Mouse (Mus musculus) gastrocnemius, postnatal 4 days (tissue): ENCODE data around the gene Dnaaf2. TPM values are rescaled to one million over a fixed set of nuclear protein-coding genes. Genes with fewer than 3 reads are reported as not detected.

Experiments used
- DNase-seq, 2 experiments: peaks; one replicate each; pipeline ENCODE4 v3.0.0; 2021 to 2022; ENCODE audit warnings: low spot score in 2 of 2, mixed read lengths in 2 of 2
- long read RNA-seq, 2 experiments: library from polyadenylated mRNA; stranded (forward); transcript quantifications; one replicate each; pipeline ENCODE4 v2.0.0; 2021
- total RNA-seq, 2 experiments: library from RNA; stranded (reverse); gene quantifications; 2 replicates each; pipeline ENCODE4 v1.2.3; 2021

The Dnaaf2 gene
- 1 to 10 TPM; 1.4 to 1.7 TPM for total RNA-seq
- long read RNA-seq, experiment 1, transcript Dnaaf2-201 (3 exons, 3,390 nt), result major isoform, 15 of 15 reads
- long read RNA-seq, experiment 1, partial matches to known transcripts, result 0 of 15 reads
- long read RNA-seq, experiment 1, other reads (novel, unspliced or antisense), result 0 of 15 reads
- long read RNA-seq, experiment 2, transcript Dnaaf2-201 (3 exons, 3,390 nt), result major isoform, 14 of 15 reads
- long read RNA-seq, experiment 2, partial matches to known transcripts, result 0 of 15 reads
- long read RNA-seq, experiment 2, other reads (novel, unspliced or antisense), result 1 of 15 reads

DNA sequence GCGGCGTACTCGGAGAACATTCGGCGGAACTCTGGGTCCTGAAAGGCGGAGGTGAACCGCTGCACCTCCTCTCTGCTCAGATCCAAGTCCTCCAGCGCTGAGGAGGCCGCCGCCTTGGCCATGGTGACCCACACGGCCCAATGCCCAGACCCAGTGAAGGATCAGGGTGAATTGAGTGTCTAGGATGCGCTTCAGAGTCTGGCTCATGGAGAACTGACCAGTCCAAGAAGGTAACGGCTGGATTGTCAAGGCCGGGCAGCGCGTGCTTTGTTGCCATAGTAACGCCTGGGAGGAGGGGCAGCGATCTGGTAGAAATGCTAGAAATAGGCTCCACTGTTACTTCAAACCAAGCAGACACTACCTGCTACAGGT is at the start of gene Dnaaf2:
Gene Dnaaf2, minus strand, starts transcription at position 266 of the 372 bp plus-strand sequence.
- DNase-seq, result peak; percentile 32 to 69

DNA sequence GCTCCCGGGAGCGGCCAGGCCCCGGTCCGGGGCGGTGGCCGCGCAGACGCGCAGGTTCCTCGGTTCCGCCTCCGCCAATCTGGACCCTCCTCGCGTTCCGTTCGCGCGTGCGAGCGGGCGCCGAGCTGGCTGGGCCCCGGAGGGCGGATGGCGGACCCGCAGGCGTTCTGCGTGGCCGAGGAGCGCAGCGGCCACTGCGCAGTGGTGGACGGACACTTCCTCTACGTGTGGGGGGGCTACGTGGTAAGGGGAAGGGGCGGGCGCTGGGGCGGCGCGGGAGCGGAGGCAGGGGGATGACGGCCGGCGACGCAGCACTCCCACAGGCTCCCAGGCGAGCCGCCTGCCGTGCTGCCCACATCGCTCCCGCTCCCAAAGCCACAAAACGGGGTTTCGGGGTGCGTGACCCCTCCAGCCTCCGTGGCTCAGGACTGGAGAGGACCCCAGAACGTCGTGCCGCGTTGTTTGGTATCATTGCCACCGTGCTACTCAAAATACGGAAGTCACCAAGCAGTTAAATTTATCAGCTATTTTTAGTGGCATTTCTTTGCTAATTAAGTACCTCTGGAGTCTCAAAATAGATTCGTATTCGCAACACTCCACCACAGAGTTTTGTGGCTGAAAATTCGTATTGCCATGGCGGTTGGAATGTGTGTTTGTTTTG is 43.7 kb upstream of the Dnaaf2 start:
- peak; percentile 45 to 75 for DNase-seq

DNA sequence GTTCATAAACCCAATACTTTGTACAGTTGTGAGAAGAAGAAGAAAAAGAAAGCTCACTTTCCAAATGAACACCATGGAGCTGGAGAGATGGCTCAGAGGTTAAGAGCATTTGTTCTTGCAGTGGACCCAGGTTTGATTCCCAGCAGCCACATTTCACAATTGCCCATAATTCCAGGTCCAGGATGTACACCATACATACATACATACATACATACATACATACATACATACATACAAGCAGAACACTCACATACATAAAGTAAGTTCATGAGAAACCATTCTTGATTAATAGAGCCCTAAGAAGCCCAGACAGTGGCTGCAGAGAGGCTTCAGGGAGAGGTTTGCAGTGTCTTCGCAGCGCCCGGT is 43.2 kb upstream of the Dnaaf2 start:
- no peak for DNase-seq

DNA sequence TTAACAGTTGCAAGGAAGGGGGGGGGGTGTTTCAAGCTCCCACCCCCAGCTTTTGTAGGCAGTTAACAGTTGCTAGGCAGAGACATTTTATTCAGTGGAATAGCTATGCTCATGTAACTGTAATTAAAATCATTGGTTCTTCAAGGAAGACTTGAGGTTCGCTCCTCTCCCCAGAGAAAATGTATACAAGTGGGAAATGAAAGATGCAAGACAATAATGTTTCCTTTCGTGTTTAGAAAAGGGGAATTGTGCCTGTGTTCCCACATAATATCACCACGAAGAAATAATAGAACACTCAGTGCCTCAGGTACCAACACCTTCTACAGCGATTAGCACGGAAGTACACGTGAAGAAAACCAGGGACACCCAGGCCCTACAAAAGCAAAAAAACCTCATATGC is 42.6 kb upstream of the Dnaaf2 start, which contains the start of gene Klhdc1:
Gene Klhdc1, plus strand, starts transcription at position 301 of the 400 bp plus-strand sequence.
- DNase-seq, result no peak

DNA sequence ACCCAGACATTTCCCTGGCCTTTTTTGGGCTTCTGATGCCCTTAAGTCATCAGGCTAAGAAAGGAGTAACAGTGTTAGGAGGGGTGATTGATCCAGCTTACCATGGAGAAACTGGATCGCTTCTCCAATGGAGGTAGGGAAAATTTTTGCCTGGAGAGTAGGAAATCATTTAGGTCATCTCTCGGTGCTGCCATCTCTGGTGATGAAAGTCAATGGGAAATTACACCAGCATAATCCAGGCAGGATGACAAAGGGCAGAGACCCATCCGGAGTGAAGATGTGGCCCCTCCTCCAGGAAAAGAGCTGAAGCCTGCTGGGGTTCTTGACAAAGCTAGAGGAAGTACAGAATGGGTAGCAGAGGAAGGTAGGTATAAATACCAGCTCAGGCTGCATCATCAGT is 40.1 kb upstream of the Dnaaf2 start:
- no peak for DNase-seq

DNA sequence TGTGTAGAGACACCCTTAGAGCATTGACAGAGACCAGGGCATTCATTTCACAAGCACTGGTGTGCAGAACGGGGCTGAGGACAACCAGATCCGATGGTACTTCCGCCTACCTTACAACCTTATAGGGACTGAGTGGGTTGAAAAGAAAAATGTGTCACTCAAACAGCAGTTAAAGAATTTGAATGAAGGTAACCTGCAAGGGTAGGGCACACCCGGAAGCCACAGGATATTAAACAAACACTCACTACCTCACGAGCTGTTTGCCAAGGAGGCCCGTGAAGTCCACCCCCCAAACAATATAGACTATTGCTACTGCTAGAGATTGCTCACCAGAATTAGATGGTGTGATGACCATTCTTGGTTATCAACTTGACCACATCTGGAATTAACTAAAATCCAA is 37.6 kb upstream of the Dnaaf2 start:
- no peak for DNase-seq

DNA sequence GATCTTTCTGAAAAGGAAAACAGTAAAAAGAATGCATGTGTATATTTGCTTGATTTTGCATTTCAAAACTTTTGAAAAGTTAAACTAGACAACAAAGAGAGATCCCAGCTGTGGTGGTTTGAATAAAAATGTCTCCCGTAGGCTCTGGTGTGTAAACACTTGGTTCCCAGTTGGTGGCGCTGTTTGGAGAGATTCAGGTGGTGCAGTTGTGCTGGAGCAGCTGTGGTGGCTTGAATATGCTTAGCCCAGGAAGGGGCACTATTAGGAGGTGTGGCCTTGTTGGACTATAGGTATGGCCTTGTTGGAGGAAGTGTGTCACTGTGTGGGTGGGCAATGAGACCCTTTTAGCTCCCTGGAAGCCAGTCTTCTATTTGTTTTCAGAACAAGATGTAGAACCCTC is 31.0 kb upstream of the Dnaaf2 start:
- no peak for DNase-seq

DNA sequence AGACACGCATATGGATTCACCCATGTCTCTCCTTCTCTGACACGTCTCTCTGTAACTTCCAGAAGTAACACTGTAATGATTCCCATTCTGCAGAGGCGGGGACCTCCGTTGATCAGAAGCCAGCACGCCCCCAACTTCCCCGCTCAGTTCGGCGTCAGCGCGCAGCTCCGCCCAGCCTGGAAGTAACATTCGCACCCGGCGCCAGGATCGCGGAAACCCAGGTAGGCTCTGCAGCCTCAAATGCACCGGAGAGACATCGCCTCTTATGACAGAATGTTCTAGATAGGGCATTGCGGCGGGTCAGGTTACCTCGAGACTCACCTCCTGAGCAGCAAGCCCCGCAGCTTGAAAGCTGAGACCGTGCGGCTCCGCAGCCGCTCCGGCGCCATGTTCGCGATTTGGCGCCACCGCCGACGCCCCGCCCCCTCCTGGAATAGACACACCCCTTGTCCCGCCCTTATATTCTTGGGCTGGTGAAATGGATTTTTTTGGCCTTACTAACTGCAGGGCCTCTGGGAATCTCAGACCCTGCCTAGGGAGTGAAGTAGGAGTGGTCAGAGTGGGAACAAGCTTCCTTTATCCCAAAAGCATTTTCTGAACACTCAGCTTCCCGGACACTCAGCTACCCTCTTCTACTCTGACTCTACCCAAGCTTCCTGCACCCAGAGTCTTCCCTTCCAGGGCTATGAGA is 29.7 kb upstream of the Dnaaf2 start, which contains the start of gene Pole2:
Gene Pole2, minus strand, starts transcription at position 420 of the 691 bp plus-strand sequence.
- peak; percentile 88 to 92 for DNase-seq

DNA sequence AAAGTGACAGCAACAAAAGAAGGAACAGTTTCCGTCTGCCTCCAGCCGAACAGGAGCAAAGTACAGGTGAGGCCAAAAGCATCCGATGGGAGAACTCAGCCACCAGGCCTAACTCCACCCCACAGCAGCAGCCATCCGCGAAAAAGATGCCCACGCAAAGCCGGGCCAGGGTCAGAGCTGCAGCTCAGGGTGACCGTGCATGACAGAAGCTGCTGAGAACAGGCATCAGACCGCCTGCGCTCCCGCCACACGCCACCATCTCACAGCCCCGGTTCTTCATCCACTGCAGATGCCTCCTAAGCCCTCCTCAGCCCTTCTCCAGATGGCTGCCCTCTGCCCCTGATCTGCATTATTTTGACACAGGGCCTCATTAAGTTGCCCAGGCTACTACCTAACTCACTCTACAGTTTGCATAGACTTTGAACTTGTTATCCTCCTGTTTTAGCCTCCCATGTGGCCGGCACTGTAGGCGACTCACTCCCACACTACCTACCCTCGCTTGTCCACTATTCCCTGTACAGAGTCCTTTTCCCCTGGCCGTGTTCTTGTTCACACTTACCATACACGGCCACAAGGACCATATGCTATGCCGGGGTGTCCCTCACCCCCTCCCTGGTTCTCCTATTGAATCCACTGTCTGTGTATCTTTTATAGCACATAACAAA is 22.5 kb upstream of the Dnaaf2 start:
- DNase-seq, result no peak

DNA sequence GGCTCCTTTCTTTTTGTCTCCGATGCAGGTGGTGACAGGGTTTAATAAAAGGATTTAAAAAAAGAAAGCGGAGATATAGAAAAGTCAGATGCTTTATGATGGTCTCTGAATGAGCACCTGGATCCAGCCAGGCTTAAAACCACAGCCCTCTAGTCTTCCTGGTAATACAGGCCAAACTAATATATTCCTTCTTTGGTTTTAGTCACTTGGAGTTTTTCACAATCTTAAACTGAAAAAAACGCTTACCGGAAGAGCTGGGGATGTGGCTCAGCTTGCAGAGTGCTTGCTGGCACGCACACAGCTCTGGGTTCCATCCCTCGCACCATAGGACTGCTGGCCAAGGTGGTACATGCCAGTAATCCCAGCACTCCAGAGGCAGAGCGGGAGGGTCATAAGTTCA is 18.4 kb upstream of the Dnaaf2 start:
- no peak for DNase-seq

DNA sequence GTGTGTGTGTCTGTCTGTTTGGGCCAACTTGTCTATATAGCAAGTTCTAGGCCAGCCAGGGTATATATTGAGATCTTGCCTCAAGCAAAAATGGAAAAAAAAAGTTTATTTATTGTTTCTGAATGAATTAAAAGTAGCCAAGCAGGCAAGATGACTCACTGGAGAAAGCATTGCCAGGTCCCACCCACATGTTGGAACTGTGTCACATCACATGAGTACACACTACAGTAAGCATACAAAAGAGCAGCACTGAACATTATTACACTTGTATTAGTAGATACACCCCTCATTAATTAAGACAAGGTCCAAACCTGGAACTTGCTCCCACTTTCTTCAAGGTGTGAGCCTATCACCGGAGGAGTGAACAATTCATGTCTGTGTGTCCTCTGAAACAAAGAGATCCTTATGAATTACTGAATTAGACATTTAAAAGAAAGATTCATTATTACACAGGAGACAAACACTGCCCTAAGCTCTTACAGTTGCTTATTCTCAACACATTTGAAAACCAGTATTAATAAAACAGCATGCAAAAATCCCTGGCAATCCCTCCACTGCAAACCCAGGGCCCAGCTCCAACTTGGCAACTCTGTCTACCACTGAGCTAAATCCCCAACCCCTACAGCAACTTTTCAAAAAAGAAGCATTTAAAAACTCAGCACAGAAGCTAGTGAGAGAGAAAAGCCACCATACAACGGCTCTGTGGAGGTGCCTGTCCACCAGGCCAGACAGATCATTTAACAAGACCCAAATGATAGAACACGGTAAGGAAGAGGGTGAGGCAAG is 17.0 kb upstream of the Dnaaf2 start:
- DNase-seq, result peak in 1 of 2 experiments; percentile 37

DNA sequence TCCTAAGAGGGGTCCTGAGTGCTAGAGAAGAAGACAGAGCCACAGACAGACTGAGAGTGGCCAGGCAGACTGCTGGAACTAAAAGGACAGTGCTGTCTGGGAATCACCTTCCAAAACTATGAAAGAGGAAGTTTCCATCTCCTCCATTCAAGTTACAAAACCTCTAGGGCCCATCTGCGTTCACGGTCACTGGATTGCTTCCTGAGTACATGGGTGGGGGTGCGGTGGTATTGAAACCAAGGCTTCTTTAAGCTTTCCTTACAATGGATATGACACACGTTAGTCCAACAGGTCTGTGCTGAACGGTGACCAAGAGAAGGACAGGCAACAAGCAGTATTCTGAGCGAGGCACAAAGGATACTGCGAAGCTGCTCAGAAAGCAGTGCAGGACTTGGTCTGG is 16.2 kb upstream of the Dnaaf2 start:
- no peak for DNase-seq

DNA sequence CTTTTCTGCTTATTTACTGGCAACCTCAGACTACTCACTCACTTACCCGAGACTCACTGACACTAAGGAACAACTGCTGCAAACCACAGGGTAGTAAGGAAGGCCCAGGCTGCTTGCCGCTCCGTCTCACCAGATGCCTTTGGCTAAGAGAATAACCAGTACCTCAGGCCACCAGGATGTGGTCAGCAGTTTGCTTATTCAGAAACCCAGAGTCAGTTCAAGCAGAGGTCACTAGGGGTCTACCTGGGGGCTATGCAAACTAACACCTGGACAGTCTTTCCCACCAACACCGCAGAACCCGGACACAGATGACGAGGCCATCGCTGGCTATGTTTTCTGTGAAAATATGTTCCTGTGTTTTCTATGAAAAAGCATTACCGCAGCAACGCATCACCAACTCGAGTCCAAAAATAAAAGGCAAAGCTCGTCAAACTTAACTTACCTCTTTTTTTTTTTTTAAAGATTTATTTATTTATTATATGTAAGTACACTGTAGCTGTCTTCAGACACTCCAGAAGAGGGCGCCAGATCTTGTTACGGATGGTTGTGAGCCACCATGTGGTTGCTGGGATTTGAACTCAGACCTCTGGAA is 15.1 kb upstream of the Dnaaf2 start:
- no peak for DNase-seq

DNA sequence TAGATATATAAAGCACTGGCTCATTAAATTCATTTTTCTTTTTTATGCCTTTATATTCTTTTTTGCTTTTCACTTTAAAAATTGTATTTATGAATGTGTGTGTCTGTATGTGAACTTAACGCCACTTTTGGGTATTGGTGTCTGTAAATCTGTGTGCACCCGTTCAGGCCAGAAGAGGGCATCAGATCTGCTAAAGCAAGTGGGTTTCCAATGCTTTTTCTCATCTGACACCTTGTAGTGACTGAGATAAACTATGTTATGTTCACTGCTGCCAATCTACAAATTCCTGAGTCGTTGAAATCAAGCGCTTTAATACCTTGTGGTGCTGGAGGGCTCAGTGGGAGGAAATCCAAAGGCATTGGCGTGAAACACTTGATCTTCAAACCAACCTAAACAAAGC is 12.8 kb upstream of the Dnaaf2 start:
- DNase-seq, result no peak

DNA sequence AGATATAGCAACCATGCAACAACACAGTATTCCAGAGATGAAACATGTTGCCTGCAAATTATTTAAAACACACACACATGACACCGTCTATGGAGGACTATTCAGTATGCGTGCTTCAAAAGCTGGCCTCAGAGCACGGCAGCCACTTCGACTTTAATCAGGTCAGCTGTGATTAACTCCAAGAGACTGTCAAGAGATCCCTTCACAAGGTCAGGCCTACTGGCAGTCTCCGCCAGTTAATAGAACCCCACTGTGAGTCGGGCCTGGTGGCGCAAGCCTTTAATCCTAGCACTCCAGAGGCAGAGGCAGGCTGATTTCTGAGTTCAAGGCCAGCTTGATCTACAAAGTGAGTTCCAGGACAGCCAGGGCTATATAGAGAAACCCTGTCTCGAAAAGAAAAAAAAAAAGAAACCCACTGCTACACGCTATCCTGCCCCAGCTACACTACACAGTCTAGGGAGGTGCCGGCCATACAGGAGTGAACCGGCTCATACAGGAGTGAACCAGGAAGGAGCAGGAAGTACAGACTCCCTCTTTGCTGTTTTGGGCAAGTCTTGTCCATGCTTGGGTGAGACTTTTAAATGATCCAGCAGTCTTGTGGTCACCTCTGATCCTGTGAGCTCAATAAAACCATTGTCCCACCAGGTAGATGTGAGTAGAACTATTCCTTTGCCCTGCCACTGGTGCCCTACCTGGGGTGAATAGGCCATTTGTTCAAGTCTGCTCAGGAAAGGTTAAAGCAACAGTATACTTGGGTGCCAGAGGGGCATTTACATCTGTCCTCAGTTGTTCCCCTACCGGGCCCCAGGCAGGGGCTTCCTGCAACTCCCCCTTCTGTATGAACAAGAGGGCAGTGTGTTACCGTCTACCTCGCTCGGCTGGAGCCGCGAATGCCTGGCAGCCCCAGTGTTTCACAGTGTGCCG is 12.1 kb upstream of the Dnaaf2 start:
- no peak for DNase-seq

DNA sequence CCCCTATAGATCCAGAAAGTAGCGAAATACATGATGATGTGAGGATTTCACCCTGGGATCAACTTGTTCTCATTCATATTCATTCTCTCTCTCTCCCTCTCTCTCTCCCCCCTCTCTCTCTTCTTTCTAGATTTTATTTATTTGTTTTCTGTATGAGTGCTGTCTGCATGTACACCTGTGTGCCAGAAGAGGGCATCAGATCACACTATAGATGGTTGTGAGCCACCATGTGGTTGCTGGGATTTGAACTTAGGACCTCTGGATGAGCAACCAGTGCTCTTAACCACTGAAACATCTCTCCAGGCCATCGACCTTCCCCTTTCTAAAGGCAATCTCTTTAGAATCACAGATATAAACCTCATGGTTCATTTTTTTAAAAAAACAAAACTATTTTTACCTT is 10.3 kb upstream of the Dnaaf2 start:
- no peak for DNase-seq

DNA sequence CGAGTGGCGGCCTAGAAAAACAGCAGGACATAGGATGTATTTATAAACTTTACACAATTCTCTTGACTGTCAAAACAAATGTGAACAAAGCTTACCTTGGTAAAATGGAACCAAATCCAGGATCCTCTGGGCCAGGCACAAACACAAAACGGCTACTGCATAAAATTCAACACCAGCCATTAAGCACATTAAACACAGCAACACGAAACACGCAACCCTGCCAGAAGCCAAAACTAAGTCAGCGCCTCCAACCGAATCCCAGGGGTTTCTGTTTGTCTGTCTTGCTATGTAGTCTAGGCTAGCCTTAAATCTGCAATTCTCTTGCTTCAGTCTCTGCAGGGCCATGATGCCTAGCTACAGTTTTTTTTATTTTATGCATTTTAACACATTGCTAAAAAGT is 9.7 kb upstream of the Dnaaf2 start:
- DNase-seq, result no peak

DNA sequence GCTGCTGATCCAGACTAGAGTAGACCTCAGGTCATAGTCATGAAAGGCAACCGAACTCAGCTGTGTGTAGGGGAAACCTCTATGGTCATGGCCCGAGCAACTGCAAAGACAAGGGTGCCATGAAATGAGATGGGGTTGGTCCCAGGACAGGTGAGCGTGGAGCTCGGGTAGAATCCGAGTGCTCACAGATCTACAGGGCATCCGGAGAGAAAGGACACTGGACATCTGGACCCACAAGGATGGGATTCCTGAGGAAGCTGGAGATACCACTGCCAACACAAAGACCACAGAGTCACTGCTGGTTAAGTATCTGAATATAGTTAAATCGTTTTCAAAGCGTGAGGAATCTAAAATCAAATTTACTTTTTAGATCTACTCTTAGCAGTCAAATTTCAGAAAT is 9.2 kb upstream of the Dnaaf2 start:
- DNase-seq, result no peak

DNA sequence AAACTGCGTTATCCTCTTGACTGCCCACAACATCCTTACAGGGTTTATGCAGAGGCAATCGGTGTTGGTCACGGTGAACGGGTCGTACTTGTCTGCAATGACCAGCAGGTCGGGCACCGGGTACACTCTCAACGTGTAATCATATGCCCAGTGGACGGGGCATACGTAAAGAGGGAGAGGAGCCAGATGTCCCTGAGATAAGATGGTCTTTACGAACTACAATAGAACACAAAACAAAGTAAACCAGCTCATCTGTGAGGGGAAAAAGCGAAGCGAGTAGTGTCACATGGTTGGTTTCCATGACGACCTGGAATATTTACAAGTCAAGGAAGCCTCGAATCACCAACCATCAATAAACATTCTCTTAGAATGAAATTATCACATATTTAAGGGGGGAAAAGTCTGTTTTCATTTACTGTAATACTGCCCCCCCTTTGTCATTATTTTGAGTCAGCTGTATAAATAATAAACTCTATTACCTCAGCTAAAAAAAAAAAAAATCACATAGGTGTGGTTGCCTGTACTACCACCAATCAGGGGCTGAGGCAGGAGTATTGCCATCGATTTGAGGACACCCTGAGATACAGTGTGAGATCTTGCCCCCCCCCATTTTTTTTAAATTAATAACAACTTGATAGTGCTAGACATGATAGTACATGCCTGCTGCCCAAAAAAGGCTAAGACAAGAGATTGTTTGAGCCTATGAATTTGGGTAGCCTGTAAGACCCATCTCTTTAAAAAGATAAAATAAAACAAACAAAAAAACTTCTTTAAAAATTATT is 6.0 kb upstream of the Dnaaf2 start, which contains the start of gene Gm49384:
Gene Gm49384, minus strand, starts transcription at position 216 of the 782 bp plus-strand sequence.
- DNase-seq, result no peak
